Mouse (Mus musculus) adrenal gland, adult 2 months (tissue): ENCODE measurements around the gene Olfr31. TPM values are rescaled to one million over a fixed set of nuclear protein-coding genes. Genes with fewer than 3 reads are reported as not detected.

Source experiments
- DNase-seq: peaks from one replicate; pipeline ENCODE4 v3.0.0; 2021
- polyA plus RNA-seq: library from polyadenylated mRNA; depleted of rRNA; stranded (reverse); fragments of >200 nt; gene quantifications from 2 replicates; pipeline ENCODE4 v1.2.3, GENCODE M21; 2012; rRNA removed
- total RNA-seq, 2 experiments: library from RNA; stranded (reverse); gene quantifications; 2 replicates each; pipeline ENCODE4 v1.2.3; 2021

Gene Olfr31
- total and polyA plus RNA-seq, 3 experiments = not detected

- no peak for DNase-seq
Observed at GRCm38 (mm10) chr14:14354511-14355359, 32.1 kb downstream of the Olfr31 start.

GRCm38 (mm10) chr14:14355360-14355646, 32.7 kb downstream of the Olfr31 start:
- no peak for DNase-seq

Other genes with a start within 250 kb of the Olfr31 start
- 100 to 1,000 TPM; 103 to 123 TPM for gene Psmd6, start 201.8 kb upstream of the Olfr31 start, total RNA-seq
- 37.3 and 38.1 TPM in 2 replicates for gene Psmd6, start 201.8 kb upstream of the Olfr31 start, polyA plus RNA-seq
- gene Olfr720, start 136.0 kb upstream of the Olfr31 start, total RNA-seq = not detected
- not detected in 2 replicates for gene Olfr720, start 136.0 kb upstream of the Olfr31 start, polyA plus RNA-seq
- gene Il3ra, start 23.4 kb downstream of the Olfr31 start, total RNA-seq = 1 to 10 TPM; 5.1 to 9.3 TPM
- 52.7 and 64.5 TPM in 2 replicates for gene Il3ra, start 23.4 kb downstream of the Olfr31 start, polyA plus RNA-seq
- gene Olfr721-ps1, start 78.5 kb downstream of the Olfr31 start, total RNA-seq = not detected
- not detected in 2 replicates for gene Olfr721-ps1, start 78.5 kb downstream of the Olfr31 start, polyA plus RNA-seq